Mouse (Mus musculus): Measurements from ENCODE around the gene Ccdc88a. TPM values are rescaled to one million over a fixed set of nuclear protein-coding genes. Genes with fewer than 3 reads are reported as not detected.

Gene Ccdc88a
- 1 to 10 TPM in 1 of 2 experiments, under 1 TPM in 1; 0.74 to 6.8 TPM for polyA plus RNA-seq (2017; shearing (Covaris generic))

GRCm38 (mm10) chr11:29373396-29374273 is at the start of gene Ccdc88a:
Gene Ccdc88a (plus strand): TSS chr11:29373658.

GRCm38 (mm10) chr11:29514682-29515412 is 141.4 kb downstream of the Ccdc88a start, which contains the start of gene Prorsd1:
Gene Prorsd1 (minus strand): TSS chr11:29515033.

DNA sequence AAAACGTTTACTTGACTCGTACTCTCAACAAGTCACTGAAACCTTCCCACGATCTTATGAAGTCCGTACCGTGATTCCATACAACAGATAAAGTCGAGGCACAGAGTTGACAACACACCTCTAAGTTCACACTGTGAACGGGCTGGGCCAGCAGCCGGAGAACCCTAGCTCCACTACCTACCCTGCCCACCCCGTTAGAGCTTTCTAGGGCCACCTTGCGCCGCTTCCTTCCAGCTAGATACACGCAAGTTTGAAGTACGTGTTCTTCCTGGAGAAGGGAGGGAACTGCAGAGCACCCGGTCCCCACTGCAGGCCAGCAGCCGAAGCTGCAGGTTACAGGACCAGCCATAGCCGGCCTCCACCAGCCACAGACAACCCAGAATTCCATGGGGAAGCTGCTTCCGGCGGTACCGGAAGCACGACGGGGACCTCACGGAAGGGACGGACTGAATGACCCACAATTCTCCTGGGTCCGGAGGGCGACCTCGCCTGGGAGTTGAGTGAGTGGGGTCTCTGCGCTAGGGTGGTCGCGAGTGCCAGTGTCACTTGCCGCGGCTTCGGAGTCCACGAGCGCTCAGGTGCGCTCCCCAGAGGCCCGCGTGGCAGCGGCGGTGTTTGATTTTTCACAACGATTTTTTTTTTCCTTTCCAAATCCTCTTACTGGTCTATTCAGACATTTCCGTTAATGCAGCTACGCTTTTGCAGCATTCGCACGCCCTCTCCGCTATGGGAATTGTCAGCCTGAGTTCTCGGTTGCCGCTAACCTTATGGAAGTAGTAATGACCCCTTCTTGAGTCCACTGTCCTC is 152.7 kb downstream of the Ccdc88a start, which contains the start of gene Mtif2:
Gene Mtif2, plus strand, starts transcription at position 421 of the 807 bp plus-strand sequence.

DNA sequence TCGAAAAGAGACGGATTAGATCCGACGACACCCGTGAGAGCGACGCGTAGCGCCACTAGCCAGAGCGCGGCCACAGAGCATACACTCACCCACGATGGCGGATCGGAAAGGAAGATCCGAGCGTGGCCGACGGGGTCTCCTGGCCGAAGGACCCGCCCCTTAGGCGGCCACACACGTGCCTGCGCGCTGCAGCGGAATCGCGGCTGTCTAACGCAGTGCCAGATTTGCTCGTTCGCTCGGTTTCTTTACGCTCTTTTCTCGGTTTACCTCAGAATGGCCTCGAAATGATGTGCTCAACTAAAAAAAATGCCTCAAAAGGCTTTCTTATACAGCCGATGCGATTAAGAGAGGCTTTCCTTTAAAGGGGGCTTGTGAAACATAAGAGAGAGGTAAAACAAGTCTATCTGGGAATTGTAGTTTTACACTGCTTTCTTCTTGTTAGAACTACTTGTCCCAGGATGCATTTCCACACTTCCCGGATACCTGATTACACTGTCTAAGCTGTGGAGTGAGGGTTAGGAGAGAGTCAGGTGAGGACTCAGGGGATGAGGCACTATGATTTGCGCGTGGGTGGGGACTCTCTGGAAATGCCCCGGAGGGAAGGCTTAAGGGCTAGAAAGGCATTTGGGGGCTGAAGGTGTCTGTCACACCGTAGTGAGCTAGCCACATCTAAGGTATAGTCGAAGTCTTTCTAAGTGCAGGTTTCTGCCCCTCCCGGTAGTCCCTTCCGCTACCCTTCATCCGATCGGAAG is 174.5 kb downstream of the Ccdc88a start, which contains the start of the genes Clhc1 and Rps27a:
Gene Clhc1, plus strand, starts transcription at position 199 of the 752 bp plus-strand sequence.
Gene Rps27a, minus strand, starts transcription at position 358 of the 752 bp plus-strand sequence.

Other genes starting within 250 kb of the Ccdc88a start
- 10 to 100 TPM; 30.3 to 36.7 TPM for gene Pnpt1, start 242.9 kb upstream of the Ccdc88a start, polyA plus RNA-seq (2017; shearing (Covaris generic))
- 100 to 1,000 TPM; 148 to 170 TPM for gene Ppp4r3b, start 200.8 kb upstream of the Ccdc88a start, polyA plus RNA-seq (2017; shearing (Covaris generic))
- 10 to 100 TPM; 31.6 to 37.9 TPM for gene Cfap36, start 126.2 kb upstream of the Ccdc88a start, polyA plus RNA-seq (2017; shearing (Covaris generic))
- 10 to 100 TPM; 42.4 to 46.5 TPM for gene Prorsd1, start 141.4 kb downstream of the Ccdc88a start, polyA plus RNA-seq (2017; shearing (Covaris generic))
- gene Mtif2, start 152.8 kb downstream of the Ccdc88a start, polyA plus RNA-seq (2017; shearing (Covaris generic)) = 10 to 100 TPM; 43.6 to 52.5 TPM
- gene Clhc1, start 174.3 kb downstream of the Ccdc88a start, polyA plus RNA-seq (2017; shearing (Covaris generic)) = 1 to 10 TPM in 1 of 2 experiments, under 1 TPM in 1; 0.69 to 1.1 TPM
- gene Rps27a, start 174.5 kb downstream of the Ccdc88a start, polyA plus RNA-seq (2017; shearing (Covaris generic)) = 100 to 1,000 TPM; 398 to 652 TPM